Mouse (Mus musculus): ENCODE results near the gene Gm17657. TPM values are rescaled to one million over a fixed set of nuclear protein-coding genes. Genes with fewer than 3 reads are reported as not detected.

Gene Gm17657
- polyA plus RNA-seq, 2 experiments from 2014 or later: not detected

- no peak for ATAC-seq
Measured at GRCm38 (mm10) chr17:29485336-29486233, 63.9 kb downstream of the Gm17657 start.

DNA sequence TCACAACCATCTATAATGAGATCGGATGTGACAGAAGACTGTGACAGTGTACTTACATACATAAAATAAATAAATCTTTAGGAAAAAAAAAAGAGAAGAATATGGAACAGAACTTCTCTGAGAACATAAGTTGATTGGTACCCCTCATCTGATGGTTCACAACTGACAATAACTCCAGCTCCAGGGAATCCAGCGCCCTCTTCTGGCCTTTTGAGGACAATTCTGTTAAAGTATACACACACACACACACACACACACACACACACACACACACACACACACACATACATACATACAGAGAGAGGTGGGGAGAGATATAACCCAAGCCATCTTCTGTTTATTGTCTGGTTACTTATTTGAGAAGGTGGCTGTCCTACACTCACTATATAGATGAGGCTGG lies 65.0 kb downstream of the Gm17657 start:
- ATAC-seq: no peak

DNA sequence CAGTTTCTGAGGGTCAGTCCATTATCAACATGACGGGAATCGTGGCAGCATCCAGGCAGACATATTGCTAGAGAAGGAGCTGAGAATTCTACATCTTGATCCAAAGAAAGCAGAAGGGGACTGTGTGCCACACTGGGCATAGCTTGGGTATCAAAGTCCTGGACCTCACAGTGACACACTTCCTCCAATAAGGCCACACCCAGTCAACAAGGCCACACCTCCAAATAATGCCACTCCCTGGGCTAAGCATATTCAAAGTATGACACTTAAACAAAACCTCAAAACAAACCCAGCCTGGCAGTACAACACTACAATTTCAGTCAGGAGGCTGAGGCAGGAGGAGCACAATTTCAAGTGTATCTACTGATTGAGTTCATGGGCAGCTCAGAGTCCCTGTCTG lies 66.2 kb downstream of the Gm17657 start:
- ATAC-seq: no peak

GRCm38 (mm10) chr17:29482632-29483031 lies 66.8 kb downstream of the Gm17657 start:
- no peak for ATAC-seq

GRCm38 (mm10) chr17:29480256-29480655 lies 69.2 kb downstream of the Gm17657 start:
- no peak for ATAC-seq

GRCm38 (mm10) chr17:29478271-29478670 lies 71.2 kb downstream of the Gm17657 start:
- no peak for ATAC-seq

- ATAC-seq: peak; percentile 64
Measured at GRCm38 (mm10) chr17:29477357-29477756, 72.1 kb downstream of the Gm17657 start.

DNA sequence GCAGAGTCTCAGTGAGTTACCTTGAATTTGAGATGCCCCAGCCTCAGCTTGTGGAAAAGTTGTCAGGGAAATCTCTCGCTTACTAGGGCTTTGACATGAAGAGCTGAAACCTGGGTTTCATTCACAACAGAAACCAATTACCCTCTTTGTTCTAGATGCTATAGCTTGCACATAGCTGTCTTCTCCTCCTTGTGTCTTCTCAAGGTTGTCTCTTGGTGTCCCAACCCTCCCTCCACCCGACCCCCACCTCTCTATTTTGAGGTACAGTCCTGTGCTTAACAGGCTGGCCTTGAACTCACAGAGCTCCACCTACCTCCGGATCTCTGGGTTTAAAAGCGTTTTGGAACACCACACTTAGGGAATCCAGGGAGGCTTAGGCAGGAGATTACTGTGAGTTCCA lies 73.0 kb downstream of the Gm17657 start:
- ATAC-seq: no peak

DNA sequence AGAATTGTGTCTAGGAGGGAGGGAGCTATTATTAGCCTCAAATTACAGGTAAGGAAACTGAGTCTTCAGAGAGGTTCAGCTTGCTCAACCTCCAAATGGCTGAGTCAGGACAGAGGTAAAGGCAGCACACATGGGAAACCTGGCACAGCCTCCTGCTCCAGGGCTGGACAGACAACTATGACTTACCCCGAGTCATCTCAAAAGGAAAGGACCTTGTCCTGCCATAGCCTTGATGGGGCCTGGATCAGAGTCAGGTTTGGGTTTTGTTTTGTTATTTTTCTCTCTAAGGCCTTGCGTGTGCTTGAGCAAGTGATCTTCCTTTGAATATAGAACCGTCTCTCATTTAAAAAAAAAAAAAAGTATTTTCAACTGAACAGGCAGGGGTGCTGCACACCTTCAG lies 74.3 kb downstream of the Gm17657 start:
- ATAC-seq: no peak

- no peak for ATAC-seq
Measured at GRCm38 (mm10) chr17:29474036-29474435, 75.4 kb downstream of the Gm17657 start.

- no peak for ATAC-seq
Measured at GRCm38 (mm10) chr17:29473466-29473865, 76.0 kb downstream of the Gm17657 start.

Other genes with a start within 250 kb of the Gm17657 start
- under 1 TPM; 0.44 to 0.57 TPM for gene Pi16, start 232.0 kb downstream of the Gm17657 start, polyA plus RNA-seq (2017; shearing (Covaris generic))
- 10 to 100 TPM; 11.0 to 13.9 TPM for gene Mtch1, start 201.7 kb downstream of the Gm17657 start, polyA plus RNA-seq (2017; shearing (Covaris generic))
- 1 to 10 TPM in 1 of 2 experiments, under 1 TPM in 1; 0.65 to 9.4 TPM for gene Fgd2, start 188.7 kb downstream of the Gm17657 start, polyA plus RNA-seq (2017; shearing (Covaris generic))
- gene Pim1, start 58.9 kb downstream of the Gm17657 start, polyA plus RNA-seq (2017; shearing (Covaris generic)): 100 to 1,000 TPM; 484 to 510 TPM
- 10 to 100 TPM in 1 of 2 experiments, 1 to 10 TPM in 1; 9.5 to 11.2 TPM for gene Tbc1d22b, start 147 bp upstream of the Gm17657 start, polyA plus RNA-seq (2017; shearing (Covaris generic))
- under 1 TPM in 1 of 2 experiments, not detected in 1; 0.62 TPM for gene Tmem217, start 2.7 kb upstream of the Gm17657 start, polyA plus RNA-seq (2017; shearing (Covaris generic))
- gene Rnf8, start 65.2 kb upstream of the Gm17657 start, polyA plus RNA-seq (2017; shearing (Covaris generic)): 10 to 100 TPM; 18.9 to 23.2 TPM
- gene Gm28043, start 65.2 kb upstream of the Gm17657 start, polyA plus RNA-seq (2017; shearing (Covaris generic)): 1 to 10 TPM; 4.6 to 4.8 TPM
- gene Cmtr1, start 111.0 kb upstream of the Gm17657 start, polyA plus RNA-seq (2017; shearing (Covaris generic)): 100 to 1,000 TPM in 1 of 2 experiments, 10 to 100 TPM in 1; 90.3 to 221 TPM
- gene Ccdc167, start 167.4 kb upstream of the Gm17657 start, polyA plus RNA-seq (2017; shearing (Covaris generic)): 10 to 100 TPM in 1 of 2 experiments, 1 to 10 TPM in 1; 7.8 to 10.1 TPM